Mouse (Mus musculus): ENCODE measurements around the gene Flvcr1.
"Not testable (repeated sequence)": the region's sequence is repeated elsewhere in the genome, so short reads cannot be mapped to it uniquely, and the experiment has no call there.

The Flvcr1 gene

DNA sequence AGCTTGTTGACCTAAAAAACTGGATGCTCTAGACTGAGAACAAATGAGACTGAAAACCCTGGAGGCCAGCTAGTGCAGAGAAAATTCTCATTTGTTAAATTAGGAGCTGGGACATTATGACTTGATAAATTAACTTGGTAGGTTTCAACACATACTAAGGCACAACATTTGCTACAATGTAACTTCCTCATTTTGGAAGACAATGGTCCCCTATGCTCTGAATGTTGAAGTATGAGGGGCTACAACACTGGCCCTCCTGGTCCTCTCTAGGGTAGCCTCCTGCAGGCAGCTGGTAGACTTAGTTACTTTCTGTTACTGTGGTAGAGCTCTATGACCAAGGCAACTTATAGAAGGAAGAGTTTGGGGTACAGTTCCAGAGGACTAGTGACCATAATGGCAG is 15.4 kb upstream of the Flvcr1 start:
- DNase-seq (ENCODE audit: low spot score) = no peak

DNA sequence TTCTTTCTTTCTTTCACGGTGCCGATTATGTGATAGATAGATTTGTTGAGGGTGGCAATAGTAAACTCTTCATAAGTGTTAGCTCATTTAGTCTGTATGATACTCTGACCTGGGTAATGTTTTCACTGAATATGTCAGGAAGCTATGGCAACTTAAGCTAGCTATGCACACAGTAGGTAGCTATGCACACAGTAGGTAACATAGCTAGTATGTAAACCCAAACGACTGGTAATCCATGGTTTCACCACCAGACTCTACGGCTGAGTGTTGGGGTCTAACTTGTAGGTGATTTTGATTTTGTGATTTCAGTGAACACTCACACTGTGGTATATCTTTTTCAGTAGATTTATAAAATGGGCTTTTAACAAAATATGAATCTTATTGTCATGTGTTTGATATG is 12.0 kb upstream of the Flvcr1 start:
- no peak for DNase-seq (ENCODE audit: low spot score)

DNA sequence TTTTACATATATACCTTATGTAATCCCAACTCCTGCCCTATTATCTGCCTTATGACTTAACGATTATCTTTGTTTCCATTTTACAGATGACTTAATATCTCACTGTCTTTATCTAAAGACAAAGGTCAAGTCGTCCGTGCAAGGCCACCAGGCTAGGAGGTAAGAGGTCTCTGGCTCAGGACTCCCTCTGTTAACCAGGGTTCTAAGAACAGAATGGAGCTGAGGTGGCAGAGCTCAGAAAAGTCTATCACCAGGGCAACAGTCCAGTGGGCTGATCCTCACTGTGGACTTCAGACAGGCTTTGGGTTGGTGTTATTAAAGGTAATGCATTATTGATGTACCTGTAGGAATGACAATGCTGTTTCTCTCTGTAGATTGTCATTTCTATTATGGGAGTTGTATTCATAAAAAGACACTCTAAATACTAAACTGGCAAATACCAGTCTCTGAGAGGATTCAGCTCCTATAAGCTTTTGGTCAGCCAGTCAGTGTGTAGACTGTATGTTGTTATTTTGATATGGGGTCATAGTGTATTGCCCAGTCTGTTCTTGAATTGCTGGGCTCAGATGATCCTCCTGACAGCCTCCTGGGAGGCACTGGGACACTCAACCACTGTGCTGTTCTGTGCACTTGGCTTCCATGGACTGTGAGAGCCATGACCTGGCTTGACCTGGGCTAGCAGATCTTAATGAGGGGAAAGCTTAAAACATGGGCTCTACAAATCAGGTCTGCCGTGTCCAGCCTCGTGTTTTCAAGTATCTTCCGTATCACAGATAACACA is 10.8 kb upstream of the Flvcr1 start, which contains the start of gene Spata45:
Spata45 (plus strand) TSS at position 86 of the 781 bp plus-strand sequence.
- no peak for DNase-seq (ENCODE audit: low spot score)

DNA sequence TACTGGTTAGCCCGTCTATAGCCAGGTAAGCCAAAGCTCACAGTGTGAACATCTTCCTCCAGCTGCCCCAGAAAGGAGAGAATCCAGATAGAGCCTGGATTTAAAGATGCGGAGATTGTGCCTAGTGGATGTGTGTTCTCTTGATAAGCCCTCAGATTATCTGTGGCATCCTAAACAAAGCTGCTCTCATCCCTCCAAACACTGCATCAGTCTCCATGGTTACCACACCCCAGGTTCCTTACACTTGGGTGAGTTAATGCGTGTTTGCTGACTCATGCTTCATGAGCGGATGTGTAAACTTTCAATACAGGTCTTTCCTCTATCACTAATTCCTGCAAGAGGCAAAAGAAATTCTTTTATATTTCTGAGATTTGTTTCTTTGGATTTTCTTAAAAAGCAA is 9.7 kb upstream of the Flvcr1 start:
- no peak for DNase-seq (ENCODE audit: low spot score)

DNA sequence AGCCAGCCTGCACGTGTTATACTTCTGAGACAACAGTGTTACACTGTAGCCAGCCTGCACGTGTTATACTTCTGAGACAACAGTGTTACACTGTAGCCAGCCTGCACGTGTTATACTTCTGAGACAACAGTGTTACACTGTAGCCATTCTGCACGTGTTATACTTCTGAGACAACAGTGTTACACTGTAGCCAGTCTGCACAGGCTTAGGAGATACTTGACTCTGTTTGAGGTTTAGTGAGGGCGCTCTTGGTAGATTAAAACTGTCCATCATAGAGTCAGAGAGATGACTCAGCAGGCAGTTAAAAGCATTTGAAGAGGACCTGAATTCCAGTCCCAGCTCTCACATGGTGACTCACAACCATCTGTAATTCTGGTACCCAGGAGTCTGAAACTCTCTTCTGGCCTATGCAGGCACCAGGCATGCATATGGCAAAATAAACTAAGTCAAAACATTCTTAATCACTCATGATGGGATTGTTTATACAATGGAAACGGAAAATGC is 5.0 kb upstream of the Flvcr1 start:
- not testable (repeated sequence) for DNase-seq (ENCODE audit: low spot score)

DNA sequence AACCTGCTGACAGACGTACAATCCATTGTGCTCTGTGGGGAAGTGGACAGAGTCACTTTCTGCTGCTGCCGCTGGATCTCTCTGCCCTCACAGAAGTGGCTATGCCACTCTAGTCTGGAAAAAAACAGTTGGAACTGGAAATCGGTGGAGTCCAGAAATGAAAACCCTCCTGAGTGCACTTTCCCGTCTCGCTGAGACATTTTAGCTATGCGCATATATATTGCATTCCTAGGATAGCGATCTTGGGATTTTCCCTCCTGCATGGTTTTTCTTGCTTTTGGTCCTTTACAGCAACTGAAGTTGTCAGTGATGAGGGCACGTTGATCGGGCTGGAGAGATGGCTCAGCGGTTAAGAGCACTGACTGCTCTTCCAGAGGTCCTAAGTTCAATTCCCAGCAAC is 4.2 kb upstream of the Flvcr1 start:
- DNase-seq (ENCODE audit: low spot score) = no peak

DNA sequence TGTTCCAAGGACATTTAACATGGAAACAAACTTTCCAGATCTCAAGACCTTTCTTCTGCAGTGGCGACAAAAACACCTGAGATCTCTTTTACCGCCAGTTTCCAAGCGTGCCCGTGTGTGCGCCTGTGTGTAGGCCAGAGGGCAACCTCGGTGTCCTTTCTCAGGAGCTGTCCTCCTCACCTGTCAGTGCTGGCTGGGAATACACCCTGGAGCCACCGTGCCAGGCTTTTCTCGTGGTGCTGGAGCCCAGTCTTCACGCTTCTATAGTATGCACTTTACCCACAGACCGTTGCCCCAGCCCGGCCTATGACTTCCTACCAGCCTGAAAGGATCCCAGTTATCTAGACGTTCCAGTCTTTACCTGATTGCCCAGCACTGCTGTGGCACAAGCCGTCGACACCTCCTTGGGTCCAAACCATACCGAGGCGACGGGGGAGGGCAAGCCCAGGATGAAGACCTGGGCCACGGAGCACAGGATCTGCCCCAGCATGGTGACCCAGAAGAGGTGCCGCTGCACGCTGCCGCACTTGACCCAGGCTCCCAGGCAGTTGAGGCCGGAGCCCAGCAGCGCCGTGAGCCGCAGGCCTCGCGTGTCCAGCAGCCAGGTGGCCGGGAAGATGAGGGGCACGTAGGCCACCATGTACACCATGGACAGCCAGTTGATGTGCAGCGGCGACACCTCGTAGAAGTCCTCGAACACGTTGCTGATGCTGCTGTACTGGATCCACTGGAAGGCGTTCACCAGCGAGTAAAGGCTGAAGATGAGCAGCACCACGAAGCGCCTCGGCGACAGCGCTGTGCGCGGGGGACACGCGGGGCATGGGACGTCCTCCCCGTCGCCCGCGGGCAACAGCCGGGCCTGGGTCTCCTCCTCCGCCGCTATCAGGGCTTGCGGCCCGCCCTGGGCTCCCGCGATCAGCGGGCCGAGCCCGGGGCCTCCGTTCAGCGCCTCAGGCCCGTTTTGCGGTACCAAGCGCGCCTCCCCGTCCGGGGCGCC is 644 bp downstream of the Flvcr1 start:
- DNase-seq (ENCODE audit: low spot score) = no peak

DNA sequence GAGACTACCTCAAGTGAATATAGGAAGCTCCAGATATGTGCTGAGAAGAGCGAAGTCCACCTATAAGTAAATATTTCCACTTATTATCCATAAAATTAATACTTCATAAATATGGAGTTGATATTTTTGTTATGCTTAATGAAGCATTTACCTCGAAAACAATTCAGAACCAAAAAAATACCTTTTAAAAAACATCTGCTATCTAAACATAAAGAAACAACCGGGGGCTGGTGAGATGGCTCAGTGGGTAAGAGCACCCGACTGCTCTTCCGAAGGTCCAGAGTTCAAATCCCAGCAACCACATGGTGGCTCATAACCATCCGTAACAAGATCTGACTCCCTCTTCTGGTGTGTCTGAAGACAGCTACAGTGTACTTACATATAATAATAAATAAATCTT is 2.2 kb downstream of the Flvcr1 start:
- DNase-seq (ENCODE audit: low spot score) = not testable (repeated sequence)

DNA sequence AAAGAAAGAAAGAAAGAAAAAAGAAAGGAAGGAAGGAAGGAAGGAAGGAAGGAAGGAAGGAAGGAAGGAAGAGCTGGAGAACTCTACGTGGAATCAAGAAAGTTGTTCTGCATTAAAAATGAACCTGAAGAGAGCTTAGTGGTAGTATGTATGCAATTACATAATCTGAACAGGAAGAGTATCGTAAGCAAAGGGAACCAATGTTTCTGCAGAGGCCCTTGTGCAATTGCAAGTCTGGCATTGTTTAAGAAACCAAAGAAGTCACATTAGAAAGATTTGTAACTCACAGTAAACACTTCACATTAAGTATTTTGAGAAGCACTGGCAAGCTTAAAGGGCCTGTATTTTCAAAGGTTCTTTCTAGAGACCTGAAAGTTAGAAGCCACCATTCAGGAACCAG is 2.8 kb downstream of the Flvcr1 start:
- no peak for DNase-seq (ENCODE audit: low spot score)

DNA sequence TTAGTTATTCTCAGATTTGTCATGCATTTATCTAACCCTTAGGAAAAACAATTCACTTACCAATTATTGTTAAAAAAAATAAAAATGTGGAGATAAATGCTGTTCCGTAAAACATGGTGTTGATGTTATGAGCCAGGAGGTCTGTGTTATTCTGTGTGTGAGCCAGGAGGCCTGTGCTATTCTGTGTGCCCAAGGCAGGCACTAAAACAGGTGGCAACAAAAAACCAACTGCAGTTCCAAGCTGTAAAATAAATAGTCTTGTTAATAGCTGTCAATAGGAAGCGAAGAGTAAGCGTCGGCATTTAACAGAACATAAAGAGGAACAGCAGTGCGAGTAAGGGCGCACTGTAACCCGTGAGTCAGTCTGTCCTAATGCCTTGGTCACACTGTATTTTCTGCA is 4.9 kb downstream of the Flvcr1 start:
- DNase-seq (ENCODE audit: low spot score) = no peak

DNA sequence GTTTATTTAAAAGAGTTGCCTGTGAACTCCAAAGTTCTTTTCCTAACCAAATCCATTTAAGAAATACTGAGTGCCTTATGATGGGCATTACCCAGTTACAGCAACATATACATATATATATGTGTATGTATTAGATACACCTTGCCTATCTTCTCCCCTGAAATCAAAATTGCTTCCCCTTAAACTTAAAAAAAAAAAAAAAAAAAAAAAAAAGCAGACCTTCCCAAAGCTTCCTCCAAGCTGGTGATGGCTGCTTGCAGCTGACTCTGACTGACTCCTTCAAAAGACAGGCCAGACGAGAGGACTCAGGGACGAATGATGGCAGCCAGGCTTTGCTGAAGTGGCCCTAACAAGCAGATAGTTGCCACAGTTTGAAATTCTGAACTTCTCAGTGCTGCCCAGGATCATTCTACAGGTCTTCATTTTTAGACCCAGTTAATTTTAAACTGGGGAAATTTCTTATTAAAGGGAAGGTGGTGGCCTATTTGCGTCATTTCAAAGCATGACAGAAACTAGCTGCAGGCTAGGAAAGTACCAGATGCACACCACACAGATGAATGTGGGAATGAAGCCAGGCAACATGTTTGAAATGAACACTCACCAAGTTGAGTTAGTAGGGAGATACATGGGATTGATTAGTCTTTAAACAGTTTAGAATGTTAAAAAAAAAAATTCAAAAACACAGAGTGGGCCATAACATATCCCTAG is 5.6 kb downstream of the Flvcr1 start:
- DNase-seq (ENCODE audit: low spot score) = no peak

DNA sequence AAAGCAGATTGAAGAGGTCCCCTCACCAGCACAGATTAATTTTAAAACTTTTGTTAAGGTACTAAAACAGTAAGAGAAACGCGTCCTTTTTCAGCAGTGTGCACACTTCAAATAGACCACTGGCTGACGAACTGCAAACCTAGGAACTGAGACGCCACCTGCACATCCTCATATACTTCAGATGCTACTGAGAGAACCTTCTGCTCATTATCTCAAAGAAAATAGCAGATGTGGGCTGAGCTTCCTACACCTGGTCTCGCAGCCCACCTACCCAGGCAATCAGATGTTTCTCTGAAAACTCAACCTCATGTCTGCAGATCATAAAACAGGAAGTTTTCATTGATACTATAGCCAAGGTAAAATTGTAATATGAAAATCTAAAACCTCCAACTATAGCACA is 6.2 kb downstream of the Flvcr1 start:
- no peak for DNase-seq (ENCODE audit: low spot score)

DNA sequence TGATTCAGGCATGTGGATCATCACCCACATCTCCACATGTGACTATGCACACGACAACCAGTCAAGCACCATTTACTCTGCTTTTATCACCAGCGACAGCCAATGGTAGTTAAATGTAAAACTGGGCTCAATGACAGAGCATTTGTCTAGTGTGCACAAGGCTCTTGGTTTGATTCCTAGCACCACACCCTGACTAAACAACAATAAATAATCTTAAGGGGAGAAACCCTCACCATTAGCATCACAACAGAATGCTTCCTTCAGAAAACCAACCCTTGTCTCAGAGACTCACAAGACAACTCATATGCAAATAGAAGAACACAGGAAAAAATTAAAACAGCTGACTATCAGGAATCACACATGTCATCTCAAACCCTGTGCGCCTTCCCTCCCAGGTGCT is 11.7 kb downstream of the Flvcr1 start:
- no peak for DNase-seq (ENCODE audit: low spot score)

DNA sequence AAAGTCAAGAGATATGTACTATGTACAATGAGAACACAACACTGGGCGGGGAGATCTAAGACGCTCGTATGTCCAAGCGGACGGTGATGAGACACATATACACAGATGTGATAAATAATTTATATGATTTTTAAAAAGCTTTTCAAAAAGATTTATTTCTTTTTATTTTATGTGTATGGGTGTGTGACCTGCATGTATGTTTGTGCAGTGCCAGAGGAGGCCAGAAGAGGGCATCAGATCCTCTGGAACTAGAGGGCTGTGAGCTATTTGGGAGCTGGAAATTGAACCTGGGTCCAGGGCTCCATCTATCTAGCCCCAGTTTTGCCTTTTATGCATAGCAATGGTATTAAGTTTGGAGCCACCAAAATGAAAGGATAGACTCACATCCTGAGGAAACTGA is 17.3 kb downstream of the Flvcr1 start:
- DNase-seq (ENCODE audit: low spot score) = no peak

DNA sequence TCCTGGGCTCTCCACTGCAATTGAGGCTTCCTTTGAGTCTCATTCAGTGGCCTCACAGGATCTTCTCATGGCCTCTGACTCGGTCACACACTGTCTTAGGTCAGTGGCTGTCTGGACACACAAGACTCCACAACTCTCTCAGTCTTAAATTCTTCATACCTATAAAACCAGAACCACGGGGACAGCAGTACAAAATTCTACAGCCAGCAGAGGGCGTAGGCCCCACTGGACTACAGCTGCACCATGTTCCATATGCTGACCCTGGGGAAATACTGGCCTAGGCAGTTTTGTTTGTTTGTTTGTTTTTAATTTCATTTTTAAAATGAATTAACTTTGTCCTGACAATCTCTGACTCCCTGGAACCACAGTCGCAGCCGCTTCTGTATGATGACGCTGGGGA is 23.8 kb downstream of the Flvcr1 start:
- no peak for DNase-seq (ENCODE audit: low spot score)

DNA sequence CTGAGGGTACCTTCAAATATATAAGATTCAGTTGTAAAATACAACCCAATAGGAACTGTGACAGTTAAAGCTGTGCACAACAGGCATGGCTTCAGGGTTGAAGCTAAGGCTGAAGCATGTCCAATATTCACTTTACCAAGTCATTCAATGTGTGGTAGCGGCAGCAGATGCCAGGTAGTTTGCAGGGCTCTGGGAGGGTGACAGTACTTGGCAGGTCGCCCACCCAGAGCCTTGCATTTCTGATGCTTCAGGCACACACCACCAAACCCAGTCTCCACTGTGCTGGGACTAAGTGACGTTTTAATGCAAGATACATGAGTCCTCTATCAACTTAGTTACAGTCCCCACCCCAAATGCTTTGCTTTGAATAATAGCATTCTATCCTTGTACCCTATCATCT is 25.3 kb downstream of the Flvcr1 start:
- DNase-seq (ENCODE audit: low spot score) = no peak

DNA sequence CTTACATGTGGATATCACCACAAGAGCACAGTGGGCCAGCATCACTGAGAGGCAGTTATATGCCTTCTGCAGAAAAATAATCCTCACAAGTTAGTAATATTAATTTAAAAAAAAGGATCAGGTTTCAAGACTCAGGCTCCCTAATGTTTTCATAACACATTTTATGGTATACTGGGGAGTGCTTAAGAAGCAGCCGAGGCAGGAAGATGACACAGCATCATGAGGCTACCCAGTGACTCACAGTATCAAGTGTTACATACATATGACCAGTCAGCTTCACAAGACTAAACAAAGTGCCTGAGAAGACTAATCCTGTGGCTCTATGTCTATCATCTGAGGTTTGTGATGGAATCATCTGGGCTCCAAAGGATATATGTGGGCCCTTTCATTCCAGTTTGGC is 27.9 kb downstream of the Flvcr1 start:
- DNase-seq (ENCODE audit: low spot score) = no peak

DNA sequence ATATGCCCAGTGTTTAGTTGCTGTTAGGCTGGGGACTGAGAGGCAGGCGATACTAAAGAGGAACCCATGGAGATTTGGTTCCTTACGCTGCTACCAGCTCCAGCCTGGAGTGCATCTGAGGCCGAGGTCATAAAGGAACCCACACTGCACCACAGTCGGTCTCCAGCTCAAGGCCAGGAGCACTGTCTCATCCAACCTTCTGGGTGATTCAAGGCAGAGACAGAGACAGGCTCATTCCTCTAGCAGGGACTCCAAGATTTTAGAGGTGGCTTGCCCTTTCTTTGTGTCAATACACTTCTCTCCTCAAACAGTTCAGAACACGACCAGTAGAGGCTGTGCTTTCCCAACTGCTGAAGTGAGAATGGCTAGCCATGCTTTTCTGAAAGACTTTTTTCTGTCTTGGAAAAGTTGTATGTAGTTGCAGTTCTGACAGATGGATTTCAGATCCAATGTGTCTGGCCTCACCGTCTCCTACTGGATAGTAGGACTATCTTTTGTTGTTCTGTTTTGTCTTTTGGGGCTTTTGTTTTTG is 29.5 kb downstream of the Flvcr1 start:
- DNase-seq (ENCODE audit: low spot score) = no peak

DNA sequence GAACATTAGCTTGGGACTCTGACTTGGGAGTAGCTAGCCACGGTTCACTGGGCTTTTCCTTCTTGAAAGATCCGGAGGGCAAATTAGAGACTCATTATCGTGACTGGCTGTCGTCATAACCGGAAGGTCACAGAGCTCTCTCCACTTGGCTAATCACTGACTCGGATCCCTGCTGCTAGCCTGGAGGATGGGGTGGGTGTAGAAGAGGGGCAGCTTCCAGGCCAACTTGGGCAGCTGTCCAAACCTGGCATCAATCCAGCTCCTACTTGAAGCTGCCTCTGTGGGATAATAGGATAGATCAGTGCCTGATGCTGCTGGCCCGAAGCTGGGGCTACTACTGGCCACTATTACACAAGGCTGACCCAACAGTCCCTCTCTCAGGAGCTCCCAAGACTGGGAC is 30.4 kb downstream of the Flvcr1 start:
- no peak for DNase-seq (ENCODE audit: low spot score)

DNA sequence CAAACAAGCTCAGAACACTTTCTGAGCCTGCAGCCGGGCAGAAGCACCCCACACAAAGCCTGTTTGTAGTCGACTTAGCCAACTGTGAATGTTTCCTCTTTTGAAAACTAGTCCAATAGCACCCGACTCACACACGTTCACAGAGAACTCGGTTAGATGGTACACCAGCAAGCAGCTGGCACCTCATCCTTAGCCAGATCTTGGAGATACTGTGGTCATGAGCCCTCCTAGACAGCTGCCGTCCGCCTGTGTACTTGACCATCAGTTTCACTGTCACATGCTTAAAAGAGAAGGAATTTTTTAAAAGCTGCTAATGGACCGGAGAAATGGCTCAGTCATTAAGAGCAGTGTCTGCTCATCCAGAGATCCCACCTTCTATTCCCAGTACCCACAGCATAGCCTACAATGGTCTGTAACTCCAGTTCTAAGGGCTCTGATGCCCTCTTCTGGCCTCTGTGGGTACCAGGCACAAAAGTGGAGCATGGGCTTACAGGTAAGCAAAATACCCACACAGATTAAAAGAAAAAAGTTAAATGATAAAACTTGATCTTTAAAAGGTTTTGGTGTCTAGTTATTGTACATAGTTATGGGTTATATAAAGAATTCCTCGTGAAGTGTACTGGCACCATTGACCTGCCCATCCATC is 36.4 kb downstream of the Flvcr1 start:
- no peak for DNase-seq (ENCODE audit: low spot score)

DNA sequence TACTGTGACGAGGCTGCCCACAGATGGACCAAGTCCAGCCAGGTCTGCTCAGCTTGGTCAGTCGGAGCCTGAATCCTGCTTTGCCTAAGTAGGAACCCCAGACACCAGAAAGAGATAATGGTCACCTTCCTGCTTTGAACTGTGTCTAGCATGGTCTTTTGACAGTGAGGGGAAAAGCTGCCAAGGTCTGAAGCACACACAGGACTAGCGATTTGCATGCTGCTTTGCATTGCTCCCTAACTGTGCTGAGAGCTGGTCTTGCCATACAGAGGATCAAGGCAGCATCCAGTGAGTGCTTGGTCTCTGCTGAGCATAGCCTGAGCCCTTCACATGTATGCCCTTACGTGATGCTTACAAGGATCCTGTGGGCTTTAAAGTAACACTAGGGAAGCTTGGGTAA is 44.5 kb downstream of the Flvcr1 start:
- DNase-seq (ENCODE audit: low spot score) = no peak

DNA sequence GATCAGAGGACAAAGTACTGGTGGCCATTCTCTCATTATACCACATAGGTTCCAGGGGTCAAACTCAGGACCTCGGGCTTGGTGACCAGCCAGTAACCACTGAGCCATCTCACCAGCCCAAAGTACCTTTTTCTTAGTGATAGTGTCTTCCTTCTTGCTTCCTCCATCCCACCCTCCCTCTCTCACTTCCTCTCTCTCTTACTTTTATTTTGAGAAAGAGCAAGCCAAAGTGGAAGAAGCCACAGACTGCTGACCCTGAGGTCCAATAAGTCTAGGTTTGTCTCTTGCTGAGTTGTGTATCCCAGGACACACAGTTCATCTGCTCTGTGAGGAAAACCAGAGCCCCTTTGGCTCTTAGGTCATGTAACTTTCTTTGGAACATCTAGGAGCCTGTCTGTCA is 45.5 kb downstream of the Flvcr1 start:
- no peak for DNase-seq (ENCODE audit: low spot score)
